ENCODE assay signal across 7 mouse cellular contexts in genomic region chr6:91712855-91713331, GRCm38 (mm10). TPM values are rescaled to one million over a fixed set of nuclear protein-coding genes. Genes with fewer than 3 reads are reported as not detected.
A peak's percentile ranks its signal among the peaks of the same experiment; 100 is the strongest.
DNase-seq lines count a peak whose midpoint lies in the region; ATAC-seq and TF ChIP-seq lines count a peak whose summit lies in the region.

No protein-coding gene starts in this region.

- no peak for TF ChIP-seq EP300 in heart, postnatal 0 days (IDR thresholded peaks at IDR 0.05; ENCODE audit: low read depth)

- peak overlapping the region; percentile 14; the same call in 1 of the 2 replicates for H3K4me2 ChIP-seq in embryonic facial prominence, embryonic 13.5 days
- no peak overlapping the region for H3K4me2 ChIP-seq in heart, postnatal 0 days (ENCODE audit: low read depth, low read length)
- H3K4me2 ChIP-seq in midbrain, embryonic 15.5 days = no peak overlapping the region

- peak overlapping the region; percentile 70 for H3K4me3 ChIP-seq in E14TG2a.4 (replicated peaks; ENCODE audit: low read length)
- H3K4me3 ChIP-seq in embryonic facial prominence, embryonic 13.5 days = no peak overlapping the region
- no peak overlapping the region for H3K4me3 ChIP-seq in heart, postnatal 0 days (ENCODE audit: low read depth, low read length)
- peak overlapping the region; percentile 14; the same call in 1 of the 2 replicates for H3K4me3 ChIP-seq in liver, adult 2 months (ENCODE audit: insufficient read depth, low read depth, low read length)
- H3K4me3 ChIP-seq in midbrain, embryonic 15.5 days = no peak overlapping the region

- peak; percentile 87 for DNase-seq in Muller cell, postnatal 12 days (ENCODE audit: inconsistent ontology term)
- no peak for DNase-seq in heart, postnatal 0 days (ENCODE audit: low spot score)
- peak; percentile 55 for DNase-seq in liver, adult 2 months (ENCODE audit: extremely low read depth, low read depth, low spot score)
- DNase-seq in thymus, postnatal 0 days (ENCODE audit: low spot score) = peak; percentile 37

- no peak for TF ChIP-seq POLR2A in liver, adult 2 months (IDR thresholded peaks at IDR 0.05; ENCODE audit: extremely low read depth, insufficient read depth, low read length)

- H3K79me2 ChIP-seq in liver, adult 2 months (ENCODE audit: control insufficient read depth, insufficient read depth, low read length) = peaks cover 32% of the 10 kb centered on the region

- H3K9me3 ChIP-seq in E14TG2a.4 (ENCODE audit: low read length) = no peaks in the 10 kb centered on the region
- H3K9me3 ChIP-seq in embryonic facial prominence, embryonic 13.5 days = no peaks in the 10 kb centered on the region
- H3K9me3 ChIP-seq in heart, postnatal 0 days (replicated peaks; ENCODE audit: control insufficient read depth, low read length) = no peaks in the 10 kb centered on the region
- H3K9me3 ChIP-seq in midbrain, embryonic 15.5 days = no peaks in the 10 kb centered on the region

- no peak for TF ChIP-seq CTCF in E14TG2a.4 (conservative IDR thresholded peaks at IDR 0.05; ENCODE audit: low read length)
- no peak for TF ChIP-seq CTCF in heart, postnatal 0 days (IDR thresholded peaks at IDR 0.05; ENCODE audit: low read depth)
- no peak for TF ChIP-seq CTCF in liver, adult 2 months (IDR thresholded peaks at IDR 0.05; ENCODE audit: low read depth, low read length)

- H3K36me3 ChIP-seq in E14TG2a.4 (ENCODE audit: insufficient read depth, low read length) = peaks cover 63% of the 10 kb centered on the region
- H3K36me3 ChIP-seq in embryonic facial prominence, embryonic 13.5 days = peaks cover 50% of the 10 kb centered on the region
- H3K36me3 ChIP-seq in heart, postnatal 0 days (replicated peaks; ENCODE audit: control insufficient read depth, insufficient read depth, low read length) = peaks cover 22% of the 10 kb centered on the region; the same call in 1 of the 2 replicates
- H3K36me3 ChIP-seq in liver, adult 2 months (ENCODE audit: control insufficient read depth, insufficient read depth, low read length) = peaks cover 3% of the 10 kb centered on the region; the same call in 1 of the 2 replicates
- H3K36me3 ChIP-seq in midbrain, embryonic 15.5 days (replicated peaks) = 0 out of 2 replicates have a peak, but pooled peaks cover 3% of the 10 kb centered on the region

- H3K27ac ChIP-seq in embryonic facial prominence, embryonic 13.5 days = peak overlapping the region; percentile 62
- peak overlapping the region; percentile 52 for H3K27ac ChIP-seq in heart, postnatal 0 days (ENCODE audit: low read depth)
- H3K27ac ChIP-seq in liver, adult 2 months (replicated peaks; ENCODE audit: insufficient read depth, low read depth, low read length) = peak overlapping the region; percentile 86
- H3K27ac ChIP-seq in midbrain, embryonic 15.5 days = peak overlapping the region; percentile 67

- ATAC-seq in embryonic facial prominence, embryonic 13.5 days (ENCODE audit: insufficient number of reproducible peaks, insufficient read depth, low FRiP score, low TSS enrichment, low read depth) = no peak
- ATAC-seq in heart, postnatal 0 days (ENCODE audit: insufficient read depth, low read depth) = peak; percentile 48; the same call in 1 of the 2 replicates
- ATAC-seq in midbrain, embryonic 15.5 days (replicated peaks) = 0 out of 2 replicates have a peak, but pooled peaks have one; percentile 18

- no peaks in the 10 kb centered on the region for H3K27me3 ChIP-seq in E14TG2a.4 (ENCODE audit: insufficient read depth, low read length)
- H3K27me3 ChIP-seq in embryonic facial prominence, embryonic 13.5 days = no peaks in the 10 kb centered on the region
- no peaks in the 10 kb centered on the region for H3K27me3 ChIP-seq in heart, postnatal 0 days (ENCODE audit: control insufficient read depth, insufficient read depth, low read length)
- no peaks in the 10 kb centered on the region for H3K27me3 ChIP-seq in liver, adult 2 months (ENCODE audit: control insufficient read depth, insufficient read depth, low read length)
- H3K27me3 ChIP-seq in midbrain, embryonic 15.5 days (replicated peaks) = no peaks in the 10 kb centered on the region

- 0 out of 2 replicates have a peak overlapping the region, but pooled peaks have one; percentile 32 for H3K9ac ChIP-seq in embryonic facial prominence, embryonic 13.5 days
- 0 out of 2 replicates have a peak overlapping the region, but pooled peaks have one; percentile 1 for H3K9ac ChIP-seq in heart, postnatal 0 days (replicated peaks; ENCODE audit: low read depth, low read length)
- peak overlapping the region; percentile 50 for H3K9ac ChIP-seq in liver, adult 2 months (ENCODE audit: low read depth, low read length)
- no peak overlapping the region; the same call in 1 of the 2 replicates for H3K9ac ChIP-seq in midbrain, embryonic 15.5 days

- peaks cover 95% of the 10 kb centered on the region for H3K4me1 ChIP-seq in E14TG2a.4 (replicated peaks; ENCODE audit: low read depth, low read length)
- peaks cover 24% of the 10 kb centered on the region for H3K4me1 ChIP-seq in embryonic facial prominence, embryonic 13.5 days
- H3K4me1 ChIP-seq in heart, postnatal 0 days (ENCODE audit: control insufficient read depth, insufficient read depth) = peaks cover 6% of the 10 kb centered on the region; the same call in 1 of the 2 replicates
- peaks cover 54% of the 10 kb centered on the region for H3K4me1 ChIP-seq in liver, adult 2 months (ENCODE audit: control insufficient read depth, insufficient read depth, low read length)
- H3K4me1 ChIP-seq in midbrain, embryonic 15.5 days = peaks cover 39% of the 10 kb centered on the region

- 12% methylated on average over 10 of the region's 10 CpGs for WGBS in embryonic facial prominence, embryonic 13.5 days
- WGBS in heart, postnatal 0 days = 36% methylated on average over 10 of the region's 10 CpGs
- 5% methylated on average over 10 of the region's 10 CpGs for WGBS in liver, adult 2 months
- 8% methylated on average over 10 of the region's 10 CpGs for WGBS in midbrain, embryonic 15.5 days

RNA-seq across cellular contexts. Expression of gene Slc6a6, which starts 29.0 kb away (rescaled TPM):
- 71.4 and 72.2 TPM in 2 replicates for polyA plus RNA-seq in embryonic facial prominence, embryonic 13.5 days (2015; fragmentation: Nextera tagmentation; extraction: Ambion mirVana)
- 95.3 and 149 TPM in 2 replicates for total RNA-seq in heart, postnatal 0 days (2014; rRNA removed; ENCODE audit: low replicate concordance)
- polyA plus RNA-seq in heart, postnatal 0 days (2015; fragmentation: Nextera tagmentation; extraction: Ambion mirVana) = 87.4 and 116 TPM in 2 replicates
- total RNA-seq in liver, adult 2 months (2014; rRNA removed) = 34.8 and 66.5 TPM in 2 replicates
- polyA plus RNA-seq in liver, adult 2 months (2012; rRNA removed) = 89.0 and 96.5 TPM in 2 replicates
- 117 and 123 TPM in 2 replicates for polyA plus RNA-seq in midbrain, embryonic 15.5 days (2015; fragmentation: Nextera tagmentation; extraction: Ambion mirVana)
- polyA plus RNA-seq in thymus, postnatal 0 days (2015; fragmentation: Nextera tagmentation; extraction: Ambion mirVana) = 43.0 and 63.3 TPM in 2 replicates

Comparison
In these comparisons a context has a peak if more than half of its experiments do, and no peak if none do; other contexts are left out.
1. H3K4me3 ChIP-seq: peak in E14TG2a.4 (single experiment) and liver, adult 2 months (single experiment); none in embryonic facial prominence, embryonic 13.5 days (single experiment), heart, postnatal 0 days (single experiment) and midbrain, embryonic 15.5 days (single experiment).
2. Peak in every context shown above with its lines, with median percentiles within 50 percentile points of each other: H3K27ac ChIP-seq.